Mouse (Mus musculus) C2C12 (cell line): ENCODE results near the gene Bend5.

Source experiments
- CTCF ChIP-seq: IDR thresholded peaks from one replicate; pipeline ENCODE4 v1.5.1; 2011; ENCODE audit not compliant: control insufficient read depth, insufficient read depth, insufficient read length
- MYOD1 ChIP-seq: IDR thresholded peaks from one replicate; pipeline ENCODE4 v1.6.1; 2011; ENCODE audit warnings: low read depth; ENCODE audit not compliant: control insufficient read depth, insufficient read length
- MYOG ChIP-seq: IDR thresholded peaks from one replicate; pipeline ENCODE4 v1.6.1; 2011; ENCODE audit not compliant: control insufficient read depth, insufficient read length; ENCODE audit errors: extremely low read depth
- USF1 ChIP-seq: IDR thresholded peaks from one replicate; pipeline ENCODE4 v1.6.1; 2011; ENCODE audit warnings: low read depth, mild to moderate bottlenecking, control low read depth, moderate library complexity

- TF ChIP-seq CTCF (no peak), USF1 (no peak), MYOD1 (no peak), MYOG (no peak)
Measured at GRCm38 (mm10) chr4:111447918-111448317, 33.1 kb downstream of the Bend5 start.
